Mouse (Mus musculus) forebrain, embryonic 12.5 days (tissue): ENCODE results near the gene Pde4dip. TPM values are rescaled to one million over a fixed set of nuclear protein-coding genes. Genes with fewer than 3 reads are reported as not detected.

Experiments used
- ATAC-seq: fragments of 200-750 bp; cut with Nextera tagmentation; 2 replicates; pipeline ENCODE4 v1.8.0; 2017; ENCODE audit warnings: moderate TSS enrichment; ENCODE audit not compliant: low FRiP score
- H3K27ac ChIP-seq: fragments of 300-500 bp; sonication (generic); 2 replicates; pipeline ENCODE4 v1.5.1; 2016; ENCODE audit warnings: mild to moderate bottlenecking
- H3K27me3 ChIP-seq: fragments of 300-500 bp; sonication (generic); 2 replicates; pipeline ENCODE4 v1.6.1; 2016; ENCODE audit warnings: mild to moderate bottlenecking
- H3K36me3 ChIP-seq: fragments of 300-500 bp; sonication (generic); replicated peaks from 2 replicates; pipeline ENCODE4 v1.6.1; 2016; ENCODE audit warnings: mild to moderate bottlenecking
- H3K4me1 ChIP-seq: fragments of 300-500 bp; sonication (generic); 2 replicates; pipeline ENCODE4 v1.6.1; 2016
- H3K4me2 ChIP-seq: fragments of 300-500 bp; sonication (generic); 2 replicates; pipeline ENCODE4 v1.6.1; 2016; ENCODE audit warnings: mild to moderate bottlenecking, moderate library complexity
- H3K4me3 ChIP-seq: fragments of 300-500 bp; sonication (generic); replicated peaks from 2 replicates; pipeline ENCODE4 v1.5.1; 2016; ENCODE audit warnings: mild to moderate bottlenecking
- H3K9ac ChIP-seq: fragments of 300-500 bp; sonication (generic); 2 replicates; pipeline ENCODE4 v1.6.1; 2016; ENCODE audit warnings: mild to moderate bottlenecking
- H3K9me3 ChIP-seq: fragments of 300-500 bp; sonication (generic); 2 replicates; pipeline ENCODE4 v1.6.1; 2016
- WGBS: fragments of 180-500 bp; shearing (Covaris S2); methylation state at CpG from one replicate; pipeline ENCODE4 v1.1.7; 2016; 5-methylcytosine and 5-hydroxymethylcytosine counted together
- polyA plus RNA-seq: library from polyadenylated mRNA; unstranded; fragments of >200 nt; fragmentation: Nextera tagmentation; extraction: Ambion mirVana; gene quantifications from 2 replicates; pipeline ENCODE4 v1.2.1, GENCODE M21; 2016

The Pde4dip gene
- polyA plus RNA-seq, 1 experiment from 2014 or later = 35.7 TPM

- no peak for ATAC-seq
- 82% methylated on average over 4 of the region's 4 CpGs for WGBS
- peaks cover 39% of the 10 kb centered on the region for H3K27me3 ChIP-seq
- no peak overlapping the region for H3K27ac ChIP-seq
- H3K4me1 ChIP-seq = peaks cover 25% of the 10 kb centered on the region
- H3K9ac ChIP-seq = no peak overlapping the region
- no peaks in the 10 kb centered on the region for H3K9me3 ChIP-seq
- no peaks in the 10 kb centered on the region for H3K36me3 ChIP-seq
- no peak overlapping the region for H3K4me3 ChIP-seq
- no peak overlapping the region for H3K4me2 ChIP-seq
These were observed 202.0 kb downstream of the Pde4dip start for GRCm38 (mm10) chr3:97686372-97687117.

GRCm38 (mm10) chr3:97683560-97684195, 204.8 kb downstream of the Pde4dip start:
- no peak overlapping the region for H3K27ac ChIP-seq
- H3K4me2 ChIP-seq = peak overlapping the region; percentile 18
- peaks cover 61% of the 10 kb centered on the region for H3K27me3 ChIP-seq
- ATAC-seq = no peak
- H3K9me3 ChIP-seq = no peaks in the 10 kb centered on the region
- H3K36me3 ChIP-seq = no peaks in the 10 kb centered on the region
- WGBS = 4% methylated on average over 16 of the region's 16 CpGs
- peaks cover 28% of the 10 kb centered on the region for H3K4me1 ChIP-seq
- no peak overlapping the region for H3K9ac ChIP-seq
- H3K4me3 ChIP-seq = no peak overlapping the region

DNA sequence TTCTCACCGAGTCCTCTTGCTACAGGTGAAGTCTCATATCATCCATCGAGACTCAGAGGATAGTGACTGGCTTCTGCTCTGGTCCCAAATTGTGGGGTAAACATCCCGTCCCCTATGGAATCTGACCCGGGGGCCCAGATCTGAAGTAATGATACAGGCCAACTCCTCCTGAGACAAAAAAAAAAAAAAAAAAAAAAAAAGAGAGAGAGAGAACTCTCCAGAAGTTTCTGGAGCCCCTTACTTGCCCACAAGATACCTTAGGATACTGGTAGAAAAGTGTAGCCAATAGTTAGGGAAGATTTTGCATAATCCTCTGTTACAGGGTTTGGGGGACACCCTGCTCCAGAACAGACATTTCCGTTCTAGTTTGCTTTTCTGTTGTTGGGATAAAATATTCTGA, 205.9 kb downstream of the Pde4dip start:
- Histone ChIP-seq H3K4me2 (peak overlapping the region; percentile 67), H3K9ac (no peak overlapping the region), H3K4me1 (peaks cover 28% of the 10 kb centered on the region), H3K36me3 (no peaks in the 10 kb centered on the region), H3K4me3 (no peak overlapping the region), H3K9me3 (no peaks in the 10 kb centered on the region), H3K27ac (no peak overlapping the region), H3K27me3 (peaks cover 62% of the 10 kb centered on the region)
- WGBS = 23% methylated on average over 5 of the region's 5 CpGs
- ATAC-seq = no peak

GRCm38 (mm10) chr3:97682159-97682502, 206.4 kb downstream of the Pde4dip start:
- WGBS = 3% methylated on average over 11 of the region's 11 CpGs
- Histone ChIP-seq H3K4me1 (peaks cover 28% of the 10 kb centered on the region), H3K27me3 (peaks cover 62% of the 10 kb centered on the region), H3K27ac (no peak overlapping the region), H3K36me3 (no peaks in the 10 kb centered on the region), H3K9me3 (no peaks in the 10 kb centered on the region), H3K4me3 (peak overlapping the region; percentile 39), H3K9ac (0 out of 2 replicates have a peak overlapping the region, but pooled peaks have one; percentile 46), H3K4me2 (peak overlapping the region; percentile 67)
- ATAC-seq = no peak

DNA sequence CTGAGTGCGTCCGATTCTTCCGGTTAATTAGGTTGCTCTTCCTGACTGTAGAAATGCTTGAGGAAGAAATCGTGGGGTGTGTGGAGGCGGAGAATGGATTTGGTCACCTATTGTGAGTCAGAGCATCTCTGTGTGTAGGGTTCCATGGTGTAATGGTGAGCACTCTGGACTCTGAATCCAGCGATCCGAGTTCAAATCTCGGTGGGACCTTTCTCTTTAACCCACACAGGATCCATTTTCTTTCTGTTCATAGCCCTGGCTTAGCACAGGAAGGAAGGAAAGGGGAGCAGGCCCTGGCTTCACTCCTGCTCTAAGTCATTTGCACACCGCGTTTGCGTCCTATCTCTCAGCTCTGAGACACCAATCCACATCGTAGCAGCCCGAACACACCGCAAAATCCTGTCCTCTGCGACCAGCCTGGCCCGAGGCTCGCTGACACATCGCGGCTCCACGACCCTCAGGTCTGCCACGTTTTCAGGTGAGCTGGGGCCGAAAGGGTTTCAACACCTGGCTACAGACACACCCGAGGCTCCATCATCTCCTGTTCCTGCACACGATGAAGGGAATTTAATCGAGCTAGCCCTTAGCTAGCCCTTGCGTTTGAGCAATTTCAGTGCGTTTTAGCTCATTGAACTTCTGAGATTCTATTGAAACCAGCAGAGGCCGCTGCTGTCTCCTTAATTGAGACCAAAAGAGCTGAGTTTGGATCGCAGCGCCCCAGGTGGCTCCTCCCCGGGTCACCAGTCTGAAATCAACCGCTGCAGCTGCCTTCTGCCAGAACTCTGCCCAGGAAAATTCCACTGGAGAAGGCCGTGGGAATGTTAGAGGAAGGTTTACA, 207.0 kb downstream of the Pde4dip start:
- H3K4me3 ChIP-seq = peak overlapping the region; percentile 39
- peaks cover 28% of the 10 kb centered on the region for H3K4me1 ChIP-seq
- peak; percentile 27; the same call in 1 of the 2 replicates for ATAC-seq
- peak overlapping the region; percentile 46; the same call in 1 of the 2 replicates for H3K9ac ChIP-seq
- no peak overlapping the region for H3K27ac ChIP-seq
- H3K27me3 ChIP-seq = peaks cover 59% of the 10 kb centered on the region
- WGBS = under 1% methylated on average over 33 of the region's 33 CpGs
- no peaks in the 10 kb centered on the region for H3K9me3 ChIP-seq
- H3K36me3 ChIP-seq = no peaks in the 10 kb centered on the region
- peak overlapping the region; percentile 67 for H3K4me2 ChIP-seq

- Histone ChIP-seq H3K27me3 (peaks cover 53% of the 10 kb centered on the region), H3K27ac (no peak overlapping the region), H3K4me1 (peaks cover 28% of the 10 kb centered on the region), H3K4me3 (peak overlapping the region; percentile 39), H3K36me3 (no peaks in the 10 kb centered on the region), H3K4me2 (peak overlapping the region; percentile 67), H3K9ac (no peak overlapping the region), H3K9me3 (no peaks in the 10 kb centered on the region)
- WGBS = 1% methylated on average over 28 of the region's 28 CpGs
- ATAC-seq = peak; percentile 85
These were observed 207.7 kb downstream of the Pde4dip start for GRCm38 (mm10) chr3:97680631-97681320.

GRCm38 (mm10) chr3:97678416-97678815, 210.1 kb downstream of the Pde4dip start:
- Histone ChIP-seq H3K27me3 (peaks cover 40% of the 10 kb centered on the region), H3K9ac (no peak overlapping the region), H3K27ac (no peak overlapping the region), H3K4me2 (no peak overlapping the region), H3K4me3 (no peak overlapping the region), H3K36me3 (no peaks in the 10 kb centered on the region), H3K9me3 (no peaks in the 10 kb centered on the region), H3K4me1 (peaks cover 17% of the 10 kb centered on the region)
- no peak for ATAC-seq
- WGBS = 96% methylated on average over 3 of the region's 3 CpGs

DNA sequence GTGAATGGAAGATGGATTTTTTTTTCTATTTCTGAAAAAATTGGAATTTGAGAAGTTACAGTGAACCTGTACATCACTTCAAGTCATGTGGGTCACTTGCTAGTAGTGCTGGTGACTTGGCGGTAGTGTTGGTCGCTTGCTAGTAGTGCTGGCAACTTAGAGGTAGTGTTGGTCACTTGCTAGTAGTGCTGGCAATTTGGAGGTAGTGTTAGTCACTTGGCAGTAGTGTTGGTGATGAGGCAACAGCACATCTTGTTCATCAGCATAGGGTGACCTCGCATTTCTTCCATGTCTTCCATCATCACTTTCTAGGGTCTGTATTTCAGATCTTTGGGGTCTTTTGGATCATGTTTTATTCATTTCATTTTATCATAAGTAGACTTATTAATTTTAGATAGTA, 212.4 kb downstream of the Pde4dip start:
- ATAC-seq = no peak
- H3K9ac ChIP-seq = no peak overlapping the region
- H3K4me3 ChIP-seq = no peak overlapping the region
- H3K27ac ChIP-seq = no peak overlapping the region
- H3K9me3 ChIP-seq = no peaks in the 10 kb centered on the region
- no peak overlapping the region for H3K4me2 ChIP-seq
- H3K4me1 ChIP-seq = peaks cover 6% of the 10 kb centered on the region
- 92% methylated on average over 3 of the region's 3 CpGs for WGBS
- H3K27me3 ChIP-seq = peaks cover 18% of the 10 kb centered on the region
- 0 out of 2 replicates have a peak, but pooled peaks cover 2% of the 10 kb centered on the region for H3K36me3 ChIP-seq

DNA sequence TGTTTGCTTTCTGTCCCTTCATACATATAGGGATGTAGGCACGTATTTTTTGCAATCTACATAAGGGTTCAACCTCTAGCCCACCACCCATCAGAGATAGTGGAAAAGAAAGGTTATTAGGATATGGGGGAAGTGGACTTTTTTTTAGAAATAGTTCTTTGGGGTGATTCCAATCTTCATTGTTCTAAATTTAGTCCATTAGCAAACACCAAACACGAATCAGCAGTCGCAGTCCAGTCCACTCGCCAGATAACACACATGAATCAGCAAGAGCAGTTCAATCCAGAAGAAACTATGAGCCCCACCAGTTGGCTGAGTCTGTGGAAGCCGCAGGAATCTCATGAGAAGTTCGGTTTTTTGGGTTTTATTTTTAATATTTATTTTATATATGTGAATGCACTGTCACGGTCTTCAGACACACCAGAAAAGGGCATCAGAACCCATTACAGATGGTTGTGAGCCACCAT, 213.8 kb downstream of the Pde4dip start, which contains the start of gene Gm17651:
Gene Gm17651 (minus strand): TSS at position 51 of the 467 bp plus-strand sequence.
- peaks cover 6% of the 10 kb centered on the region; the same call in 1 of the 2 replicates for H3K27me3 ChIP-seq
- no peak within 1 kb of the TSS for H3K27ac ChIP-seq
- H3K36me3 ChIP-seq = peaks cover 11% of the 10 kb centered on the region
- H3K9ac ChIP-seq = no peak within 1 kb of the TSS
- 90% methylated on average over 7 of the region's 7 CpGs for WGBS
- ATAC-seq = no peak
- no peak within 1 kb of the TSS for H3K4me3 ChIP-seq
- H3K9me3 ChIP-seq = no peaks in the 10 kb centered on the region
- H3K4me2 ChIP-seq = no peak within 1 kb of the TSS
- no peaks in the 10 kb centered on the region for H3K4me1 ChIP-seq

DNA sequence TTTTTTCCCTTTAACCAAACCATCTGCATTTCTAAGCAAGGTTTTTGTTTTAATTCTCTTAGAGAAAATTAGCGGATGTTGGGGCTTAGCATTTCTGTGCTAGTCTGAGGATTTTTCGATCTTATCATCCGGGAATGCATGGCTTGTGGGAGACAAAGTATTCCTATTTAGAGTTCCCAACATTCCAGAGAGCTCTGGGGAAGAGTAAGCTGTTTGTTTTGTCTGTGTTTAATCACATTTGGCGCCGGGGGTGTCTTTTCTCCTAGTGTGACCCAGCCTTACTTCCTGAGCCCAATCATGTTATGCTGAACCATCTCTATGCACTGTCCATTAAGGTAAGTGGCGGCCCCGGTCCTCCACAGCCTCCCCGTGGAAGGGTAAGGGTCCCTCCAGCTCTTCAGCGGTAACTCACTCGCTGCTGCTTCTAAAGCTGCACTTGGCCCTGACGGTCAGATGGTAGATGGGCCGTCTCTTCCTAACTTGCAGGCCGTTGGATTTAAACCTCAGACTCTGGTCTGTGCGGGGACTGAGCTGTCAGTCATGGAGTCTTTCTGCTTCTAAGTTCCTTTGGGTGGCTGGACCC, 221.3 kb downstream of the Pde4dip start:
- Histone ChIP-seq H3K9me3 (no peaks in the 10 kb centered on the region), H3K4me3 (no peak overlapping the region), H3K4me2 (no peak overlapping the region), H3K27me3 (no peaks in the 10 kb centered on the region), H3K27ac (no peak overlapping the region), H3K9ac (no peak overlapping the region), H3K4me1 (no peaks in the 10 kb centered on the region), H3K36me3 (peaks cover 46% of the 10 kb centered on the region)
- ATAC-seq = no peak
- WGBS = 85% methylated on average over 14 of the region's 14 CpGs

- Histone ChIP-seq H3K36me3 (peaks cover 44% of the 10 kb centered on the region), H3K27me3 (no peaks in the 10 kb centered on the region), H3K4me3 (no peak overlapping the region), H3K4me1 (no peaks in the 10 kb centered on the region), H3K4me2 (no peak overlapping the region), H3K27ac (no peak overlapping the region), H3K9ac (no peak overlapping the region), H3K9me3 (no peaks in the 10 kb centered on the region)
- no peak for ATAC-seq
- WGBS = 82% methylated on average over 8 of the region's 8 CpGs
These were observed 222.4 kb downstream of the Pde4dip start for GRCm38 (mm10) chr3:97666154-97666553.
